Mouse (Mus musculus) midbrain, embryonic 11.5 days (tissue): ENCODE results near the gene Dtwd1. TPM values are rescaled to one million over a fixed set of nuclear protein-coding genes. Genes with fewer than 3 reads are reported as not detected.
A peak's percentile ranks its signal among the peaks of the same experiment; 100 is the strongest.

Source experiments
- ATAC-seq: fragments of 200-750 bp; cut with Nextera tagmentation; 2 replicates; pipeline ENCODE4 v1.8.0; 2017; ENCODE audit warnings: moderate TSS enrichment, moderate library complexity; ENCODE audit not compliant: low FRiP score
- DNase-seq: peaks from one replicate; pipeline ENCODE4 v3.0.0; 2015; ENCODE audit warnings: low spot score; ENCODE audit errors: missing footprints
- H3K27ac ChIP-seq: fragments of 300-500 bp; sonication (generic); 2 replicates; pipeline ENCODE4 v1.5.1; 2014; ENCODE audit warnings: low read depth, low read length
- H3K27me3 ChIP-seq: fragments of 300-500 bp; sonication (generic); 2 replicates; pipeline ENCODE4 v1.6.1; 2014; ENCODE audit warnings: mild to moderate bottlenecking, low read length, moderate library complexity, mixed read lengths; ENCODE audit not compliant: control insufficient read depth, insufficient read depth
- H3K36me3 ChIP-seq: fragments of 300-500 bp; sonication (generic); 2 replicates; pipeline ENCODE4 v1.6.1; 2014; ENCODE audit warnings: mild to moderate bottlenecking, low read length, moderate library complexity, mixed read lengths; ENCODE audit not compliant: control insufficient read depth, insufficient read depth
- H3K4me1 ChIP-seq: fragments of 300-500 bp; sonication (generic); 2 replicates; pipeline ENCODE4 v1.6.1; 2014; ENCODE audit warnings: low read length; ENCODE audit not compliant: control insufficient read depth, insufficient read depth
- H3K4me2 ChIP-seq: fragments of 300-500 bp; sonication (generic); 2 replicates; pipeline ENCODE4 v1.6.1; 2014; ENCODE audit warnings: mild to moderate bottlenecking, moderate library complexity
- H3K4me3 ChIP-seq: fragments of 300-500 bp; sonication (generic); 2 replicates; pipeline ENCODE4 v1.5.1; 2014; ENCODE audit warnings: low read depth, low read length
- H3K9ac ChIP-seq: fragments of 300-500 bp; sonication (generic); 2 replicates; pipeline ENCODE4 v1.6.1; 2014; ENCODE audit warnings: low read length
- H3K9me3 ChIP-seq: fragments of 300-500 bp; sonication (generic); 2 replicates; pipeline ENCODE4 v1.6.1; 2016; ENCODE audit warnings: low read length; ENCODE audit not compliant: control insufficient read depth
- WGBS: fragments of 180-500 bp; shearing (Covaris S2); extraction: QIAGEN DNeasy Blood & Tissue Kit; methylation state at CpG from one replicate; pipeline ENCODE4 v1.1.7; 2014; 5-methylcytosine and 5-hydroxymethylcytosine counted together
- polyA plus RNA-seq: library from polyadenylated mRNA; unstranded; fragments of >200 nt; fragmentation: Nextera tagmentation; extraction: Ambion mirVana; gene quantifications from 2 replicates; pipeline ENCODE4 v1.2.1, GENCODE M21; 2014

Gene Dtwd1
- polyA plus RNA-seq, result 25.9 and 26.9 TPM in 2 replicates

- ATAC-seq, result peak; percentile 100
Measured at GRCm38 (mm10) chr2:126151855-126152571, at the start of gene Dtwd1, which contains the start of gene Fam227b. Dtwd1 (plus strand) TSS chr2:126152141. Fam227b (minus strand) TSS chr2:126152004.

GRCm38 (mm10) chr2:126147723-126148122 is 4.2 kb upstream of the Dtwd1 start:
- DNase-seq (no peak), ATAC-seq (no peak)
- H3K9me3 ChIP-seq, result no peaks in the 10 kb centered on the region
- H3K4me1 ChIP-seq, result no peaks in the 10 kb centered on the region
- H3K4me2 ChIP-seq, result no peak overlapping the region
- no peak overlapping the region for H3K27ac ChIP-seq
- no peaks in the 10 kb centered on the region for H3K27me3 ChIP-seq
- H3K4me3 ChIP-seq, result no peak overlapping the region
- no peak overlapping the region for H3K9ac ChIP-seq
- no peaks in the 10 kb centered on the region for H3K36me3 ChIP-seq

More at GRCm38 (mm10) chr2:126151855-126152571, at the start of gene Dtwd1, which contains the start of gene Fam227b:
- under 1% methylated on average over 57 of the region's 57 CpGs for WGBS
- Histone ChIP-seq H3K4me1 (no peaks in the 10 kb centered on the region), H3K9ac (peak within 1 kb of the TSS; percentile 79), H3K27ac (peak within 1 kb of the TSS; percentile 45; the same call in 1 of the 2 replicates), H3K36me3 (no peaks in the 10 kb centered on the region; the same call in 1 of the 2 replicates), H3K27me3 (no peaks in the 10 kb centered on the region), H3K4me3 (peak within 1 kb of the TSS; percentile 56), H3K9me3 (no peaks in the 10 kb centered on the region), H3K4me2 (peak within 1 kb of the TSS; percentile 50)
- peak; percentile 100 for DNase-seq

GRCm38 (mm10) chr2:126165277-126166018 is 13.5 kb downstream of the Dtwd1 start:
- Histone ChIP-seq H3K4me2 (no peak overlapping the region), H3K4me3 (no peak overlapping the region), H3K27ac (no peak overlapping the region), H3K36me3 (no peaks in the 10 kb centered on the region; the same call in 1 of the 2 replicates), H3K9ac (no peak overlapping the region), H3K9me3 (no peaks in the 10 kb centered on the region), H3K27me3 (no peaks in the 10 kb centered on the region), H3K4me1 (no peaks in the 10 kb centered on the region)
- ATAC-seq, result no peak
- DNase-seq, result no peak
- 95% methylated on average over 5 of the region's 5 CpGs for WGBS

GRCm38 (mm10) chr2:126166335-126166734 is 14.4 kb downstream of the Dtwd1 start:
- Histone ChIP-seq H3K4me2 (no peak overlapping the region), H3K27me3 (no peaks in the 10 kb centered on the region), H3K9ac (no peak overlapping the region), H3K27ac (no peak overlapping the region), H3K9me3 (no peaks in the 10 kb centered on the region), H3K36me3 (no peaks in the 10 kb centered on the region; the same call in 1 of the 2 replicates), H3K4me1 (no peaks in the 10 kb centered on the region), H3K4me3 (no peak overlapping the region)
- DNase-seq (no peak), ATAC-seq (no peak)

- H3K4me2 ChIP-seq, result no peak overlapping the region
- no peaks in the 10 kb centered on the region; the same call in 1 of the 2 replicates for H3K36me3 ChIP-seq
- no peak overlapping the region for H3K9ac ChIP-seq
- no peaks in the 10 kb centered on the region for H3K9me3 ChIP-seq
- no peaks in the 10 kb centered on the region for H3K27me3 ChIP-seq
- H3K4me3 ChIP-seq, result no peak overlapping the region
- no peak overlapping the region for H3K27ac ChIP-seq
- ATAC-seq (no peak), DNase-seq (no peak)
- no peaks in the 10 kb centered on the region for H3K4me1 ChIP-seq
- WGBS, result 87% methylated on average over 8 of the region's 8 CpGs
Measured at GRCm38 (mm10) chr2:126166848-126167617, 15.1 kb downstream of the Dtwd1 start.

GRCm38 (mm10) chr2:126171427-126171826 is 19.5 kb downstream of the Dtwd1 start:
- H3K9ac ChIP-seq, result no peak overlapping the region
- WGBS, result 84% methylated on average over 1 of the region's 1 CpGs
- H3K36me3 ChIP-seq, result no peaks in the 10 kb centered on the region

GRCm38 (mm10) chr2:126191306-126191705 is 39.4 kb downstream of the Dtwd1 start:
- no peak for ATAC-seq
- WGBS, result 79% methylated on average over 4 of the region's 4 CpGs
- H3K4me3 ChIP-seq, result no peak overlapping the region
- no peak overlapping the region for H3K9ac ChIP-seq
- no peaks in the 10 kb centered on the region for H3K27me3 ChIP-seq
- H3K36me3 ChIP-seq, result no peaks in the 10 kb centered on the region
- H3K4me2 ChIP-seq, result no peak overlapping the region
- H3K27ac ChIP-seq, result no peak overlapping the region
- no peaks in the 10 kb centered on the region for H3K9me3 ChIP-seq
- no peaks in the 10 kb centered on the region for H3K4me1 ChIP-seq
- no peak for DNase-seq

More at GRCm38 (mm10) chr2:126171427-126171826, 19.5 kb downstream of the Dtwd1 start:
- Histone ChIP-seq H3K4me2 (no peak overlapping the region), H3K4me1 (no peaks in the 10 kb centered on the region), H3K9me3 (no peaks in the 10 kb centered on the region), H3K4me3 (no peak overlapping the region), H3K27ac (no peak overlapping the region), H3K27me3 (no peaks in the 10 kb centered on the region)
- ATAC-seq (no peak), DNase-seq (no peak)

- H3K27ac ChIP-seq, result no peak overlapping the region
- no peaks in the 10 kb centered on the region for H3K4me1 ChIP-seq
- DNase-seq (no peak), ATAC-seq (no peak)
- 84% methylated on average over 2 of the region's 2 CpGs for WGBS
- H3K27me3 ChIP-seq, result no peaks in the 10 kb centered on the region
- no peak overlapping the region for H3K9ac ChIP-seq
- H3K4me3 ChIP-seq, result no peak overlapping the region
- H3K4me2 ChIP-seq, result no peak overlapping the region
- no peaks in the 10 kb centered on the region for H3K36me3 ChIP-seq
- no peaks in the 10 kb centered on the region for H3K9me3 ChIP-seq
Measured at GRCm38 (mm10) chr2:126192129-126192528, 40.2 kb downstream of the Dtwd1 start.
